Mouse (Mus musculus): ENCODE results near the gene Rasal2.

The Rasal2 gene

GRCm38 (mm10) chr1:157412454-157413369 is at the start of gene Rasal2:
Rasal2 (minus strand) TSS chr1:157412595.
- DNase-seq (ENCODE audit: extremely low spot score, low read depth, low spot score) = peak; percentile 88

DNA sequence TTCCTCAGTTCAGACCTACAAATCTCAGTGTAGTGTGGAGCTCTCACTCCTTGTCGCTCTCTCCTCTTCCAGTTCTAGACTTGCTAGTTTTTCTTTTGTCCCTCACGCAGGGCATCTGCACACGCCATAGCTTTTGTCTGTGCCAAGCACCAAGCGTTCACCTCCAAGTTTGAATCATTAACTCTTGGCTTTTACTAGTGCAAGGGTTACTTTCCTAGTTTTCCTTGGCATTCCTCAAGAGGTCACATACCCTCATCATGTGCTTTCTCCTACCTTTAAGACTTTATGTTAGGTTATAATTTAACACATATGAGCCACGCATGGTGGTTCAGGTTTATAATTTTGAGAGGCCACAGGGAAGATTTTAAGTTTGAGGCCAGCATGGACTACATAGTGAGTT is 48.9 kb upstream of the Rasal2 start:
- no peak for DNase-seq (ENCODE audit: extremely low spot score, low read depth, low spot score)

DNA sequence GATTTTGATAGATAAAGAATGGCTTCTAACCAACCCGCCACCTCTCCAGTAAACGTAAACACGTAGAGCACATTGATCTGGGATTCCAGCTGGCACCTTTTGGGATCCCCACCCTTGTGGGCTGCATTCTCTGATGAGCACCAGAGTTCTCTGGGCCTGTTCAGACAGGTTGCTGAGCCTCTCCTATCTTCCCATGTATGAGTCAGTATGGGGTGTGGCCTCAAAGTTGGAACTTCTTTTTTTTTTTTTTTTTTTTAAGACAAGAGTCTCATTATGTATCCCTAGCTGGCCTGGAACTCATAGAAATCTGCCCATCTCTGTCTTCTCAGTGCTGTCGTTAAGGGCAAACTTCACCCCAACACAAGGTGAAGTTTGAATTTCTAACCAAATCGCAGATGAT is 47.5 kb upstream of the Rasal2 start:
- DNase-seq (ENCODE audit: extremely low spot score, low read depth, low spot score) = no peak

DNA sequence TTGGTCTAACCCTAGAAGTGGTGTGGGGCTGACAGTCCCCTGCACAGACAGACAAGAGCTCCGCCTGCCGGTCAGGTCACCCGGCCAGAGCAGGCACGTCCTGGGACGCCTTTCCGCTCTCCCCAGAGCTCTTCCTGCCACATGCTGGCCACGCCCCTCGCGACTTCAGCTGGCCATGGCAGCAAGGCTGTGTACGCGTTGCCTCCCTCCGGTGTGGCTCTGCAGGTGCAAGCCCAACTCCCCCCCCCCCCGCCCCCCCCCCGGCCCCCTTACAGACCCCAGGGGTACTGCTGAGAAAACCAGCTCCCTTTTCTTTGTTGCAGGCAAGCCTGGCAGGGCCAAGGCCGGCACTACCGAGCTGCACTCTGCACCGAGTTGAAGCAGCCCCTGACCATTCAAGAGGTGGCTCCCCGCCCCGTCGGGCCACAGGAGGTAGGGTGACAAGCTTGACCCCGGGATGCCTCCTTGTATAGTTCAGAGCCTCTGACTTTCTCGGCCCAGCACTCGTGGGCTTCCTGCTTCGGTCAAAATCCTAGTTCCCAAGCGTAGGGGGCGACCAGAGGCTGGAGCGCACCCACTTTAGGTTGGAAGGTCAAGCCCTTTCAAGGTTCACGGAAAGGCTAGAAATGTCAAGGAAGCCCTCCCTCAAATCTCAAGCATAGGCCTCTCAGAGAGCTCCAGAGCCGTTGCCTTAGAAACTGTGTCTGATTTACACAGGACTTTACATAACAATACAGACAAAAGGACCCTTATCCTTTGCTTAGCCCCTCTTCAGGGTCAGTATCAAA is 46.2 kb upstream of the Rasal2 start, which contains the start of gene Cryzl2:
TSS of gene Cryzl2 (plus strand) at position 157 of the 788 bp plus-strand sequence.
- no peak for DNase-seq (ENCODE audit: extremely low spot score, low read depth, low spot score)

DNA sequence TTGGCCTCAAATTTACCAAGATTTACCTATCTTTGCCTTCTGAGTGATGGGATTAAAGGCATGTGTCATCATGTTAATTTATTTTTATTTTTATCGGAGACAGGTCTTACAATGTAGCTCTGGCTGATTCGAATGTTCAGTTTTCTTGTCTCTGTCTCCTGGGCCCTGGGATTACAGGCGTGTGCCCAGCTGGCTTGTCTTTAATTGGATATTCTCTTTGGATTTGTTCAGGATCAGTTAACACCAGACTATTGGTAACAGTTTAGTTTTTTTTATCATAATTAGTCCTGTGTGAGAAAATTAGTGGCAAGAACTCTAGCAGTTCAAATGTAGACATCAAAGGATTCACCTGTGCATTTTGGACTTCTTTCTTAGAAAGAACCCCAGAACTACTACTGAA is 45.4 kb upstream of the Rasal2 start:
- DNase-seq (ENCODE audit: extremely low spot score, low read depth, low spot score) = no peak

- DNase-seq (ENCODE audit: extremely low spot score, low read depth, low spot score) = no peak
These were observed 42.5 kb upstream of the Rasal2 start for GRCm38 (mm10) chr1:157454876-157455275.

DNA sequence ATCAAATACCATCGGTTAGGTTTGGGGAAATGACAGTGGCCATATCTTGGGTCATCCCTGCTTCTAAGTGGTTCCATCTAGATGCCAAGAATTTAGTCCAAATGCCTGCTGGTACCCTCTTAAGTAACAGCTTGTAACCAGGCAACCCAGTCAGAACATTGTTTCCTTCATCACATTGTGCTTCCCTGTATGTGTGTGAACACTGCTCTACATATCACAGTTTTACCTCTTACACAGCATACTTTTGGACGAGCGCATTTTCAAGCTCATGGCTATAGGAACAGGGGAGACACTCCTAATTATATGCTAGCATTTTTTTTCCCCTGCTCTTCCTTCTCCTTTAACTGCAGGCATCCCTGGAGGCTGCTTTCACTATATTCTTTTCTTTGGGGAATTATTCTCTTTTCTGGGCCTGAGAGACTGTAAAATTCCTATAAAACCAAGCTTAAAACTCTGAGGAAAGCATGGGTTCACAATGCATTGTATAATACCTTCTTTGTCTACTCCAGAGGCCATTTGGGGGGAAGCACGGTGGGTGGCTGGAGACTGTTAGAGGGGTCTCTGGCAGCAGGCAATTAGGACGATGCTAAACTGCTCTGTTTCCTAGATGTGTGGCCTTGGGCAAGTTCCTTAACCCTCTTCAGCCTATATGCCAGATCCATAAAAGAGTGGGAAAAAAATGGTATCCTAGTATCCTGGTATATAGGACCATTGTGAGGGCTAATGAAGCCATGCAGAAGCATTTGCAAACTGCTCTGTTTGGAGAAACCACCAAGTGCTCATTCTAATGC is 40.6 kb upstream of the Rasal2 start:
- no peak for DNase-seq (ENCODE audit: extremely low spot score, low read depth, low spot score)

GRCm38 (mm10) chr1:157452284-157452683 is 39.9 kb upstream of the Rasal2 start:
- no peak for DNase-seq (ENCODE audit: extremely low spot score, low read depth, low spot score)

- DNase-seq (ENCODE audit: extremely low spot score, low read depth, low spot score) = no peak
These were observed 37.7 kb upstream of the Rasal2 start for GRCm38 (mm10) chr1:157449981-157450636.

DNA sequence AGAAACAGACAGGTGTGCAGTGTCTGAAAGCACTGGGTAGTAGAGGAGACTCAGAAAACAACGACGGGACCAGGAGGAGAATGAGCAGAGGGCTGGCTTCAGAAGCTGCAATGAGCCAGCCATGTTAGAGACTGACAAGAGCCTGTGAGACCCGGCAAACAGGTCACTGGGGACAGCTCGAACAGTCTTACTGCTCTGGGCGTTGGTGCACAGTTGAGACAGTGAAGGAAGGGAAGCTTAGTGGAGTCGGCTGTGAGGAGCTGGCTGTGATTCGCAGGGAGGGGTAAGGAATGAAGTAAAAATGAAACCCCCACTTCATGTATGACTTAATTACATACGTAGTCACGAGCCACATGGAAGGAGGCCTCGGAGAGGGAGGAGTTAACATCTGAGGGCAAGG is 37.1 kb upstream of the Rasal2 start:
- DNase-seq (ENCODE audit: extremely low spot score, low read depth, low spot score) = no peak

GRCm38 (mm10) chr1:157448805-157449188 is 36.4 kb upstream of the Rasal2 start:
- DNase-seq (ENCODE audit: extremely low spot score, low read depth, low spot score) = no peak

- DNase-seq (ENCODE audit: extremely low spot score, low read depth, low spot score) = no peak
These were observed 35.9 kb upstream of the Rasal2 start for GRCm38 (mm10) chr1:157448164-157448804.

- no peak for DNase-seq (ENCODE audit: extremely low spot score, low read depth, low spot score)
These were observed 34.7 kb upstream of the Rasal2 start for GRCm38 (mm10) chr1:157447142-157447541.

DNA sequence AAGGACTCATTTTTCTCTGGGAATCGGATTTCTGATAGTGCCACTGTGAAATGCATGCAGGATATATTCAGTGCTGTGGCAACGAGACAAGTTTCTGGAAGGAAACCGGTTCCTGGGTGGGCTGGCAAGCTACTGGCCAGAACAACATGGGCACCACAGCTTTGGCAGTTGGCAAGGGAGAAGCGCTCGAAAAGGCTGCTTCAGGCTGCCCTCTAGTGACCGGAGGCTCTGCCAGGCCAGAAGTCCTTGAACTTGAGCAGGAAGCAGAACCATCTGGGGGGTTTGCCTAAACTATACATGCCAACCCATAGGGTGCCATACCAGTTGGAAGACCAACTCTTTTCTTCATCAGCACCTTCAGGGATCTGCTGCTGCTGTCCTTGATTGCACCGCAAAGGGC is 33.9 kb upstream of the Rasal2 start:
- no peak for DNase-seq (ENCODE audit: extremely low spot score, low read depth, low spot score)

- no peak for DNase-seq (ENCODE audit: extremely low spot score, low read depth, low spot score)
These were observed 33.1 kb upstream of the Rasal2 start for GRCm38 (mm10) chr1:157445398-157445910.

- DNase-seq (ENCODE audit: extremely low spot score, low read depth, low spot score) = no peak
These were observed 32.4 kb upstream of the Rasal2 start for GRCm38 (mm10) chr1:157444632-157445300.

DNA sequence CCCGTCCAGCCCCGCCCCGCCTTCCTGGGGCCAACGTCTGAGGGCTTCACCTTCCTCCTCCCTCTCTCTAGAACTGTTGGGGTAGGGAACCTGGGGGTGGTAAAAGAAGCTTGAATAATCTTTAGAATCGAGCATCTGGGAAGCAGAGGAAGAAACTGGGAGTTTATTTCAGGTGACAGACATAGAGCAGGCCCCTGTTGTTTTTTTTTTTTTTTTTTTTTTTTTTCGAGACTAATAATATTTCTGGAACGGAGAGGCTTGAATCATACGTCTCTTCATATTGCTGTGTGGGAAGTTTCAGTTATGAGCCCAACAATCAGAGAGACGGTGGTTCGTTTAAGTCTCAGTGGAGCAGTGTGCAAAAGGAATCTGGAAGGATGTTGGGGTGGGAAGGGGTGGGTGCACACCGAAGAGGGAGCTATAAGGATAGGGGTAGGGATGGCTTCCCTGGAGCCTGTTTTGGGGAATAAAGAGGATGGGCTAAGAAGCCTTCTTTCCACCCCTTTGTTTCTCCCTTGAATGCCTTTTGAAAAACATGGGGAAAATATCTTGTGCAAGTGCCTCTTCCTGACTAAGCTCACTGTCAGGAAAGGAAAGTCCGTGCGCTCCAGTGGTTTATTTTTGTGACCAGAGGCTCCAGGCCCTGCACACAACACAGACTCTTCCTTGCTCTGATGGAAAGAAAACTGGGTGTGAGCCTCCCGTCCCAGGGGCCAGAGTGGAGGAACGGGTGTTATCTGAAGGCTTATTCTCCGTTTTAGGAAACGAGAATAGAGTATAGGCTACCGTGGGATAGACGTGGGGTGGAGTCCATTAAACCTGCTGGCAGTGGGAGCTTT is 31.5 kb upstream of the Rasal2 start:
- DNase-seq (ENCODE audit: extremely low spot score, low read depth, low spot score) = no peak

GRCm38 (mm10) chr1:157443026-157443722 is 30.8 kb upstream of the Rasal2 start:
- no peak for DNase-seq (ENCODE audit: extremely low spot score, low read depth, low spot score)
